Mouse (Mus musculus): Measurements from ENCODE around the gene Ost4.

The Ost4 gene

DNA sequence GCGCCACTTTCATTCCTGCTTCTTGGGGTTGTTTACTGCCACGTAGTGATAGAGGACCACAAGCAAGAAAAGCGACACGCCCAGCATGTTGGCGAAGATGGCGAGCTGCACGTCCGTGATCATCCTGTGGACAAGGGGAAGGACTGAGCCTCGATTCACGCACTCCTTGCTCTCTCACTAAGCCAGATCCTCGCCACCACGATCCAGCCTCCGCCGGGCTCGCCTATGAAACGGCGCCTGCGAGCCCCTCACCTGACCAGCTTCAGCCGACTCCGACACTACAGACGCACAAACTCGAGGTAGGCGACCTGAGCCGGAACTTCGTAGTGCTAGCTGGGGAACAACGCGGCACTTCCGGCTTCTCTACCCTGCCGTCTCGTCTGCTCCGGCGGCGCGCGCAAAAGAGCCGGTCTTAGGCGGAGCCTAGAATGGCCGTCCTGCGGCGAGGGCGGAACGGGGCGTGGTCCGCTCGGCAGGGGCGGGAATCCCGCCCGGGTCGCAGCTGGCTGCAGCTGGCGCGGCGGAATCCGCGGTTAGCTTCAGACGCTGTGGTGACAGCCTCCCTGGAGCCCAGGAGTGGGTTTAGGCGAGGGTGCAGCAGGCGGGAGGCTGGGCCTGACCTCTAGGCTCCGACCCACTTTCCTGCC is at the start of gene Ost4:
Ost4 (minus strand) TSS at position 376 of the 647 bp plus-strand sequence.
- peak; percentile 94 to 95 for DNase-seq

GRCm38 (mm10) chr5:30955751-30956150 is 48.2 kb upstream of the Ost4 start:
- DNase-seq, result peak; percentile 30 to 56

DNA sequence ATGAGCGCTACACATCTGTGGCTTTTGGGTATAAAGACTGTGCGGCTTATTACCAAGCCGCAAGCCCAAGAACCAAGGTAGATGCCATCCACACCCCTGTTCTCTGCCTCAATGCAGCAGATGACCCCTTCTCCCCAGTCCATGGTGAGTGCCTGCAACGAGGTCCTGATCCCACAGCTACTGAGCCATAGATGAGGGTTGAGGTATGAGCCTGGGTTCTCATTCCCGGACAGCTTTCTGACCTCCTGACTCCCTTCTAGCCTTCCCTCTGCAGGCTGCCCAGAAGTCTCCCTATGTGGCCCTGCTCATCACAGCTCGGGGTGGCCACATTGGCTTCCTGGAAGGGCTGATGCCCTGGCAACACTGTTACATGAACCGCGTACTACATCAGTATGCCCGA is 47.0 kb upstream of the Ost4 start:
- DNase-seq, result no peak

- peak; percentile 74 to 82 for DNase-seq
Measured at GRCm38 (mm10) chr5:30954065-30954464, 46.5 kb upstream of the Ost4 start.

GRCm38 (mm10) chr5:30952551-30952950 is 45.0 kb upstream of the Ost4 start:
- DNase-seq, result no peak

DNA sequence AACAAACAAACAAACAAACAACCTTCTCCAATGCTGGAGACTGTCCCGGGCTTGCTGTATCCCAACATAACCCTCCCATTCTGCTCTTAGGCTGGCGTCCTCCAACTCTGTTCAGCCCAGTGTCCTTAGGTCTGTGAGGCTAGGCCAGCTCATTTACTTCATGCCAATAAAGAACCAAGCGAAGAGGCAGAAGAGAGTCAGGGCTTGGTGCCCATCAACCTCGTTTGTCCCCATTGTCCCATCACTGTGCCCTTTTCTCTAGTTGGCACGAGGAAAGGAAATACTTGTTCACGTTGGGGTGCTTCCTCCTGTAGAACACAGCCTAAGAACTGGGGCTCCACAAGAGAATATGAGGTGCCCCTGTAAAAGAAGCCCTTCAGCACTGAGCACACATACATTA is 44.1 kb upstream of the Ost4 start:
- no peak for DNase-seq

GRCm38 (mm10) chr5:30950922-30951321 is 43.3 kb upstream of the Ost4 start:
- DNase-seq, result no peak

DNA sequence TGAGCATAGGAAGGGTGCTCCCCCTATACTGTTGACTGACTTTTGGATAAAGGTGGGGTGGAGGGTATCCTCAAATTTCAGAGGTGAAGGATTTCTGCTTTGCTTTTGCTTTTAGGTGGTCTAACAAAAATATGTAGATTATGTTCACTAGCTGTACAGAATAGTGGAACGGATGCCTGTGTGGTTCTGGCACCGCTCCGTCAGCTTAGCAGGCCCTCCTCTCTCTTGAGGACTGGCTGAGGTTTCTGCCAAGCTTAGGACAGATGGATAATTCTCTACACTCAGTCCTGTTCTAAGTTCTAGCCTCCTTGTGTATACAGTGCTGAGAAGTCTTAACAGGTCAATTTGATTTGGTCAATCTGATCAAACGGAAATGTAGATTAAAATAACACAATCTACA is 42.9 kb upstream of the Ost4 start:
- peak; percentile 41 to 67 for DNase-seq

DNA sequence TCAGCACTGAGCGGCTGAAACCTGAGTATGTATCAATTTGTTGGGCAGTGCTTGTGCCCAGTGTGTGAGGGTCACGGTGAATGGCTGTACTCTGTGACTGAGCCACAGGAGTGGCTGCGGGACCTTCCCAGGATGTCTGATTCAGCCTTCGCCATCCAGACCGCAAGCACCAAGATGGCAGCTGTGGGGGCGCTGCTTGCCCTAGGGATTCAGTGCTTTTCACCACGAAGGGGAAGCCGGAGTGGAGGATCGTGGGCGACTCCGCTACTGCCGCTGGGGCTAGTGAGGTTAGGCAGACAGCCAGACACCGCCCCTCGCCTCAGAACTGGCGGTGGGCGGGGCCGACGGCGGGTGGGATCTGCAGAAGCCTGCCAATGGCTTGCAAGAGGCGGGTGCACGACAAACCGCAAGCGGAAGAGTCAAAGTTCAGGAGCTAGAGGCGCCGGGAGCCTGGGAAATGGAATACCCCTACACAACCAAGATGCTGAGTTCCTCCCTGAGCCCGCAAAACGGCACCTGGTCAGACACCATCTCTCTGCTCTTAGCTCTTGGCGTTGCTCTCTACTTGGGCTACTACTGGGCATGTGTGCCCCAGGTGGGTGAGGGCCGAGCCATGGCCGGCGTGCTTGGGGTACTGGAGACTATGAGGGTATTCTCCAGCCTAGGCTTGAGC is 42.2 kb upstream of the Ost4 start:
- DNase-seq, result peak; percentile 86 to 92

GRCm38 (mm10) chr5:30948620-30949019 is 41.0 kb upstream of the Ost4 start:
- DNase-seq, result no peak

DNA sequence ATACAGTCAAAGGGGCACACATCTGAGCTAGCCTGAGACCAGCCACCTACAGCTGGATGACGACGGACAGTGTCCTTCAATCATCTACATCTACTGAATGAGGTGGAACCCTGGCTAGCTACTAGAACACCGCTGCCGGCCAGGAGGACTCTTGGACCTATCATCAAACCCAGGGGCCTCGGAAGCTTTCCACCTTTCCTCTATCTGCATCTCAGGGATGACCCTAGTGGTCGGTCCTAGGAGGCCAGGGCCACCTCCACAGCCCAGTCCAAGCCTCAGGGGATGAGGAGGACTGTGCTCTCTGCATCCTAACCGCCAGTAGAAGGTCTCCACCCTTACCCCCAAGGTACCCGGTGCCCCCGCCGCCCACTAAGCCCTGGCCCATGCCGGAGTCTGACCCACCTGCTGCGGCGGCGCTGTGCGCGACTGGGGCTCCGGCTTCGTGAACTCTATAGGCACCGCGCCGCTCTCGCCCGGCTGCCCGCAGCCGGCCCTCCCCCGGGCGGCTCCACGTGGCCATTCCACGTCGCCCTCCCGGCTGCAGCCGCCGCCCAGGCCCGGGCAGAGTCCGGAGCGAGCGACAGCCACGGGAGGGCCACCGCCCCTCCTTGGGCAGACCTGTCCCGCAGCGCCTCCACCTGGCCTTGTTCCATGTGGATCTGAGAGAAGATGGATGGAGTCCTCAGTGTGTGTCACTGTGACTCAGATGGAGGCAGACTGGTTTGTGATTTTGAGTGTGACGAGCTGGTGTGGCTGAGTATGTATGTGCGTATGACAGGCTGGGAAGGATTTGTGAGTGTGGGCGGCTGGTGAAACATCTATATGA is 37.6 kb upstream of the Ost4 start, which contains the start of gene Cgref1:
Cgref1 (minus strand) TSS at position 636 of the 826 bp plus-strand sequence.
- peak; percentile 76 to 87 for DNase-seq

DNA sequence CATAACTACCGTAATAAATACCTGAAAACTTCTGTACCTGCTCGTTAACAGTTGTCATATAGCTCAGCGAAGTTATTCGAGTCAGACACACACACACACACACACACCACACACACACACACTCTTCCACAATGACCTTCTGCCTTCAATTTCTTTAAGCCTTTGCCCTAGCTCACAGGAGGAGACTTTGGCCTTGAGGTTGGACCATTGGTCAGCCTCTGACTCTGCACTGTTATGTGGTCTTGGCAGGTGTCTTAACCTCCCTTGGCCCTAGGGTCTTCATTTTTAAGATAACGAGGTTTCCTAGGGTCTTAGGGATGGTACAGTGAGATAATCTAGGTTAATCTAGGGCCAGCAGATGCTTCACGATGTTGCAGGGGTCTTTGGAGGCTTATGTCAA is 36.8 kb upstream of the Ost4 start:
- DNase-seq, result no peak

- no peak for DNase-seq
Measured at GRCm38 (mm10) chr5:30943004-30943403, 35.4 kb upstream of the Ost4 start.

DNA sequence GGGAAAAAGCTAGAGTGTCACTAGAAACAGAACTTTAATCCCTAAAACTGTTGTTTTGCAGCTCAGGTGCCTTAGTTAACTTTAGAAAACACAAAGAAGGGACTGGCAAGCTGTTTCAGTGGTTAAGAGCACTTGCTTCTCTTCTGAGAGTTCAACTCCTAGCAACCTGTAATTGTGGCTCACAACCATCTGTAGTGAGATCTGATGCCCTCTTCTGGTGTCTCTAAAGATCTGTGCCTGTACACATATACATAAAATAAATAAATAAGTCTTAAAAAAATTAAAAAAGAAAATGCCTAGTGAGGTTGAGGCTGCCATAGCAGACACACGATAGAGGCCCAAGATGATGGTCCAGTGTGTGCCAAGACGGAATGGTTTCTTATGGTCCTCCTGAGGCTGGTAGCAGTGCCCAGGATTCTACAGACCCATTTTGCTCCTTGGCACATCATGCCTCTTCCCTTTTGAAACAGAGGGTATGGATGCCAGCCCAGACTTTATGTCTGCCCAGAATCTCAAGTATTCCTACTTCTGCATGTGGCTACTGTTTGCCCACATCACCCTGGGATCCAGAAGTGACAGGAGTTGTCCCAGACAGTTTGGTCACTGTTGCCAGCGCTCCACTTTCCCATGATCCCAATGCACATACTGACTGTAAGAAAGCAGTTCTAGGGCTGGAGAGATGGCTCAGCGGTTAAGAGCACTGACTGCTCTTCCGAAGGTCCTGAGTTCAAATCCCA is 27.3 kb upstream of the Ost4 start:
- peak in 1 of 2 experiments; percentile 7 for DNase-seq

- DNase-seq, result no peak
Measured at GRCm38 (mm10) chr5:30933705-30934104, 26.1 kb upstream of the Ost4 start.

GRCm38 (mm10) chr5:30931378-30931777 is 23.8 kb upstream of the Ost4 start:
- no peak for DNase-seq

DNA sequence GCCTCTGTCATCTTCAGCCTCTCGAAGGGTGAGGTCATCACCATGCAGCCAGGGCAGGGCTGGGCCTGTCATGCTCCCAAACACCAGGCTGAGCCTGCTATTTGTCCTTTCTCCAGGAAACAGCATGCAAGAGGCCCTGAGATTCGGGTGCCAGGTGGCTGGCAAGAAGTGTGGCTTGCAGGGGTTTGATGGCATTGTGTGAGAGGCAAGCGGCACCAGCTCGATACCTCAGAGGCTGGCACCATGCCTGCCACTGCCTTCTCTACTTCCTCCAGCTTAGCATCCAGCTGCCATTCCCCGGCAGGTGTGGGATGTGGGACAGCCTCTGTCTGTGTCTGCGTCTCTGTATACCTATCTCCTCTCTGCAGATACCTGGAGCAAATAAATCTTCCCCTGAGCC is 23.3 kb upstream of the Ost4 start:
- peak; percentile 30 to 54 for DNase-seq

DNA sequence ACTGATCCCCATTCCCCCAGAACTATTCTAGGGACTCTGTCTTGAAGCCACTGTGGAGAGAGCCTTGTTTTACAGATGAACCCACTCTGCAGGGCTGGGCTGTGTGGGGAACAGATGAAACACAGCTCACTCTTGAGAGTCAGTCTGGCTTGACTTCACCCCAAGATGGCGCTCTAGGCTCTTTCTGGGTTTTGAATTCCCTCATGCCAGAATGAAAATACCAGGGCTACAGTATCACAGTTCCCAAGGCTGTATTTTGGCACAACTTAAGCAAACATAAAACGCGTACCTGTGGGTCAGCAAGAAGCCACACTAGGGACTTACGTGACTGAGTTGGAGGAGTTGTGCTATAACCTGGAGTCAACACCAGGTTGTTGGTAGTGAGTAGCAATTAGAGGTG is 22.5 kb upstream of the Ost4 start:
- DNase-seq, result peak; percentile 84 to 91

- DNase-seq, result peak in 1 of 2 experiments; percentile 56
Measured at GRCm38 (mm10) chr5:30927945-30928529, 20.4 kb upstream of the Ost4 start.

DNA sequence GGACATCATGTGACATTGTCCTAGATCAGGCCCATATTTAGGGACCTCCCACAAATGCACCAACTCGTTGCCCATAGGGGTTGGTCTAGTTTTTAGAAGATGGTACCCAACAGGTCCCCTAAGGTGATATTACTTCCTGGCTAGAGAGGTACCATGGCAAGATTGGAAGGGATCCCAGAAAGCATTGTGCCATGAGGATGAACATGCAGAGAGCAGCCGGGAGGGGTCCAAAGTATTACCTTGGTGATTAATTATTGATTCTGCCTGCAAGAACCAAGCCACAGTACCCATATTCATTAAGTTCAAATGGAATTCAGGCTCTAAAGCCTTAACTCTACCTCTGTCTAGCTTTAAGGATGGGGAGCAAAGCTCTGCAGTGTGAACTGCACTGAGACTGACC is 18.5 kb upstream of the Ost4 start:
- no peak for DNase-seq

DNA sequence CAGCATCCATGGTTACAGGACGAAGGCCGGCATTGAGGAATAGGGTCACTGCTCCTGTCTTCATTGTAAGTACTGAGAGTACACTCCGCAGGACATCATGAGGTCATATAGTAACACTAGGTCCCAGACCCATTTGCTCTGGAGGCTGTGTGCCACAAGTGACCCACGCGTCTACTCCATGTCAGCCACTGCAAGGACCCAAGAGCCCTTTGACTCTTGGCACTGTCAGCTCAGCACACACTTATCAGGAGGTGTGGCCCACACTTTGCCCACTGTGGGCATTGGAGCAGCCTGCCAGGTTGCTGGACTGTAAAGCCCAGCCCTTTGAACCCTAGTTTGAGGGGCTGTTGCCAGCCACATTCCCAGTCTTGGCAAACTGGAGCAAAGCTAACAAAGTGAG is 17.6 kb upstream of the Ost4 start:
- DNase-seq, result no peak

DNA sequence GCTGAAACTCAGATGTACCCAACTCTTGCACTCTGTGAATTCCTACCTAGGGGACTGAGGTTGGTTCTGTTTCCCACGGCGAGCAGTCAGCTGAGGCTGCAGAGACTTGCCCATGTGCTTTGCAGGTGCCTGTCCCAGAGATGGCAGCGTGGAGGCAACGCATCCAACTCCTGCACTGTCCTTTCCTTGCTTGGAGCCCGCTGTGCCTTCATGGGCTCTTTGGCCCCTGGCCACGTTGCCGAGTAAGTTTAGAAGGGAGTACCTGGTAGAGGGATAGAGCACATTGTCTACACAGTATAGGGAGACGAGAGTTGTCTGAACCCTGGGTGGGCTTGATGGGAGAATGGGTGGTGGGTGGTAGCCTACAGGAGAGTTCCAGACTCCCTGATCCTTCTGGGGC is 17.0 kb upstream of the Ost4 start:
- DNase-seq, result no peak

GRCm38 (mm10) chr5:30923119-30923518 is 15.5 kb upstream of the Ost4 start:
- DNase-seq, result no peak

All from cerebellum, postnatal 25 days (tissue).